Mouse (Mus musculus): ENCODE results near the gene Pif1. TPM values are rescaled to one million over a fixed set of nuclear protein-coding genes. Genes with fewer than 3 reads are reported as not detected.
A peak's percentile ranks its signal among the peaks of the same experiment; 100 is the strongest.

Pif1 gene
- polyA plus RNA-seq, 1 experiment from 2014 or later: 11.4 TPM

- Histone ChIP-seq H3K9ac (no peak overlapping the region), H3K27ac (peak overlapping the region; percentile 72; the same call in 1 of the 2 replicates), H3K4me3 (replicated peaks) (no peak overlapping the region), H3K36me3 (no peaks in the 10 kb centered on the region), H3K27me3 (replicated peaks) (no peaks in the 10 kb centered on the region), H3K9me3 (no peaks in the 10 kb centered on the region), H3K4me2 (peak overlapping the region; percentile 51), H3K4me1 (peaks cover 6% of the 10 kb centered on the region; the same call in 1 of the 2 replicates)
- WGBS: 5% methylated on average over 9 of the region's 9 CpGs
- ATAC-seq (ENCODE audit: insufficient read depth, low FRiP score, low read depth): peak; percentile 76
These were observed 18.6 kb downstream of the Pif1 start for GRCm38 (mm10) chr9:65605471-65606136.

GRCm38 (mm10) chr9:65606321-65607109, 19.6 kb downstream of the Pif1 start:
- H3K4me3 ChIP-seq (replicated peaks): no peak overlapping the region
- ATAC-seq (ENCODE audit: insufficient read depth, low FRiP score, low read depth): peak; percentile 47; the same call in 1 of the 2 replicates
- H3K4me1 ChIP-seq: peaks cover 6% of the 10 kb centered on the region; the same call in 1 of the 2 replicates
- no peaks in the 10 kb centered on the region for H3K9me3 ChIP-seq
- WGBS: 45% methylated on average over 9 of the region's 9 CpGs
- H3K4me2 ChIP-seq: no peak overlapping the region
- H3K27ac ChIP-seq: peak overlapping the region; percentile 72; the same call in 1 of the 2 replicates
- H3K36me3 ChIP-seq: no peaks in the 10 kb centered on the region
- no peak overlapping the region for H3K9ac ChIP-seq
- no peaks in the 10 kb centered on the region for H3K27me3 ChIP-seq (replicated peaks)

GRCm38 (mm10) chr9:65607120-65607519, 20.2 kb downstream of the Pif1 start:
- 39% methylated on average over 2 of the region's 2 CpGs for WGBS
- no peak for ATAC-seq (ENCODE audit: insufficient read depth, low FRiP score, low read depth)
- Histone ChIP-seq H3K4me3 (replicated peaks) (no peak overlapping the region), H3K27ac (peak overlapping the region; percentile 40; the same call in 1 of the 2 replicates), H3K4me2 (no peak overlapping the region), H3K36me3 (no peaks in the 10 kb centered on the region), H3K4me1 (peaks cover 6% of the 10 kb centered on the region; the same call in 1 of the 2 replicates), H3K9ac (no peak overlapping the region), H3K27me3 (replicated peaks) (no peaks in the 10 kb centered on the region), H3K9me3 (no peaks in the 10 kb centered on the region)

GRCm38 (mm10) chr9:65611969-65612486, 25.1 kb downstream of the Pif1 start:
- no peak for ATAC-seq (ENCODE audit: insufficient read depth, low FRiP score, low read depth)
- H3K36me3 ChIP-seq: no peaks in the 10 kb centered on the region
- no peak overlapping the region for H3K4me3 ChIP-seq (replicated peaks)
- WGBS: 74% methylated on average over 5 of the region's 5 CpGs
- no peak overlapping the region for H3K27ac ChIP-seq
- no peak overlapping the region for H3K9ac ChIP-seq
- H3K27me3 ChIP-seq (replicated peaks): no peaks in the 10 kb centered on the region
- no peaks in the 10 kb centered on the region for H3K4me1 ChIP-seq
- no peaks in the 10 kb centered on the region for H3K9me3 ChIP-seq
- H3K4me2 ChIP-seq: no peak overlapping the region

- 27% methylated on average over 2 of the region's 2 CpGs for WGBS
- no peak for ATAC-seq (ENCODE audit: insufficient read depth, low FRiP score, low read depth)
- no peaks in the 10 kb centered on the region for H3K9me3 ChIP-seq
These were observed 26.1 kb downstream of the Pif1 start for GRCm38 (mm10) chr9:65613098-65613497.

GRCm38 (mm10) chr9:65619311-65619710, 32.4 kb downstream of the Pif1 start:
- no peaks in the 10 kb centered on the region for H3K4me1 ChIP-seq
- no peak for ATAC-seq (ENCODE audit: insufficient read depth, low FRiP score, low read depth)
- H3K36me3 ChIP-seq: no peaks in the 10 kb centered on the region
- H3K4me2 ChIP-seq: no peak overlapping the region
- no peak overlapping the region for H3K9ac ChIP-seq
- H3K9me3 ChIP-seq: no peaks in the 10 kb centered on the region
- H3K27ac ChIP-seq: no peak overlapping the region
- no peaks in the 10 kb centered on the region for H3K27me3 ChIP-seq (replicated peaks)
- WGBS: 58% methylated on average over 3 of the region's 3 CpGs
- no peak overlapping the region for H3K4me3 ChIP-seq (replicated peaks)

More at GRCm38 (mm10) chr9:65613098-65613497, 26.1 kb downstream of the Pif1 start:
- Histone ChIP-seq H3K27ac (no peak overlapping the region), H3K4me1 (no peaks in the 10 kb centered on the region), H3K4me2 (no peak overlapping the region), H3K27me3 (replicated peaks) (no peaks in the 10 kb centered on the region), H3K36me3 (no peaks in the 10 kb centered on the region), H3K4me3 (replicated peaks) (no peak overlapping the region), H3K9ac (no peak overlapping the region)

GRCm38 (mm10) chr9:65621196-65621595, 34.2 kb downstream of the Pif1 start:
- WGBS: 90% methylated on average over 4 of the region's 4 CpGs
- ATAC-seq (ENCODE audit: insufficient read depth, low FRiP score, low read depth): no peak

GRCm38 (mm10) chr9:65621666-65622065, 34.7 kb downstream of the Pif1 start:
- Histone ChIP-seq H3K27ac (no peak overlapping the region), H3K36me3 (no peaks in the 10 kb centered on the region), H3K4me2 (no peak overlapping the region), H3K9ac (no peak overlapping the region), H3K9me3 (no peaks in the 10 kb centered on the region), H3K4me1 (no peaks in the 10 kb centered on the region), H3K27me3 (replicated peaks) (no peaks in the 10 kb centered on the region), H3K4me3 (replicated peaks) (no peak overlapping the region)
- ATAC-seq (ENCODE audit: insufficient read depth, low FRiP score, low read depth): no peak
- 76% methylated on average over 2 of the region's 2 CpGs for WGBS

More at GRCm38 (mm10) chr9:65621196-65621595, 34.2 kb downstream of the Pif1 start:
- Histone ChIP-seq H3K4me2 (no peak overlapping the region), H3K9me3 (no peaks in the 10 kb centered on the region), H3K27me3 (replicated peaks) (no peaks in the 10 kb centered on the region), H3K4me1 (no peaks in the 10 kb centered on the region), H3K9ac (no peak overlapping the region), H3K36me3 (no peaks in the 10 kb centered on the region), H3K27ac (no peak overlapping the region), H3K4me3 (replicated peaks) (no peak overlapping the region)

- H3K9me3 ChIP-seq: no peaks in the 10 kb centered on the region
- H3K4me3 ChIP-seq (replicated peaks): no peak overlapping the region
- no peak overlapping the region for H3K4me2 ChIP-seq
- 0 out of 2 replicates have a peak, but pooled peaks cover 5% of the 10 kb centered on the region for H3K27me3 ChIP-seq (replicated peaks)
- no peak for ATAC-seq (ENCODE audit: insufficient read depth, low FRiP score, low read depth)
- H3K27ac ChIP-seq: no peak overlapping the region
- WGBS: 75% methylated on average over 5 of the region's 5 CpGs
- H3K4me1 ChIP-seq: no peaks in the 10 kb centered on the region
- H3K36me3 ChIP-seq: no peaks in the 10 kb centered on the region
- H3K9ac ChIP-seq: no peak overlapping the region
These were observed 35.9 kb downstream of the Pif1 start for GRCm38 (mm10) chr9:65622826-65623225.

- Histone ChIP-seq H3K27me3 (replicated peaks) (peaks cover 13% of the 10 kb centered on the region), H3K9me3 (no peaks in the 10 kb centered on the region), H3K4me3 (replicated peaks) (no peak overlapping the region), H3K36me3 (no peaks in the 10 kb centered on the region), H3K9ac (no peak overlapping the region), H3K4me2 (no peak overlapping the region), H3K4me1 (no peaks in the 10 kb centered on the region), H3K27ac (no peak overlapping the region)
- WGBS: 62% methylated on average over 2 of the region's 2 CpGs
- ATAC-seq (ENCODE audit: insufficient read depth, low FRiP score, low read depth): no peak
These were observed 37.3 kb downstream of the Pif1 start for GRCm38 (mm10) chr9:65624266-65624665.

GRCm38 (mm10) chr9:65629025-65629766, 42.2 kb downstream of the Pif1 start, which contains the start of gene Rbpms2:
Gene Rbpms2 (plus strand): TSS chr9:65629648.
- WGBS: 2% methylated on average over 36 of the region's 40 CpGs
- peak within 1 kb of the TSS; percentile 98 for H3K4me2 ChIP-seq
- no peaks in the 10 kb centered on the region for H3K9me3 ChIP-seq
- H3K36me3 ChIP-seq: no peaks in the 10 kb centered on the region
- H3K27me3 ChIP-seq (replicated peaks): peaks cover 20% of the 10 kb centered on the region
- H3K4me1 ChIP-seq: no peaks in the 10 kb centered on the region
- peak within 1 kb of the TSS; percentile 73 for H3K27ac ChIP-seq
- ATAC-seq (ENCODE audit: insufficient read depth, low FRiP score, low read depth): no peak
- H3K9ac ChIP-seq: peak within 1 kb of the TSS; percentile 44
- peak within 1 kb of the TSS; percentile 69 for H3K4me3 ChIP-seq (replicated peaks)

All from stomach, embryonic 15.5 days (tissue).